Mouse (Mus musculus) neural tube, embryonic 13.5 days (tissue): Measurements from ENCODE around the gene Ccr3. TPM values are rescaled to one million over a fixed set of nuclear protein-coding genes. Genes with fewer than 3 reads are reported as not detected.
"Not testable (repeated sequence)": the region's sequence is repeated elsewhere in the genome, so short reads cannot be mapped to it uniquely, and the experiment has no call there.

ENCODE experiments used
- ATAC-seq: fragments of 200-750 bp; cut with Nextera tagmentation; 2 replicates; pipeline ENCODE4 v1.8.0; 2017; ENCODE audit warnings: low read depth, mild to moderate bottlenecking, moderate TSS enrichment, moderate library complexity
- H3K27ac ChIP-seq: fragments of 300-500 bp; sonication (generic); replicated peaks from 2 replicates; pipeline ENCODE4 v1.5.1; 2015; ENCODE audit warnings: moderate library complexity, mild to moderate bottlenecking, inconsistent platforms
- H3K27me3 ChIP-seq: fragments of 300-500 bp; sonication (generic); 2 replicates; pipeline ENCODE4 v1.6.1; 2015; ENCODE audit warnings: mild to moderate bottlenecking, inconsistent platforms
- H3K36me3 ChIP-seq: fragments of 300-500 bp; sonication (generic); 2 replicates; pipeline ENCODE4 v1.6.1; 2015; ENCODE audit warnings: mild to moderate bottlenecking, inconsistent platforms
- H3K4me1 ChIP-seq: fragments of 300-500 bp; sonication (generic); replicated peaks from 2 replicates; pipeline ENCODE4 v1.6.1; 2015; ENCODE audit warnings: inconsistent platforms
- H3K4me2 ChIP-seq: fragments of 300-500 bp; sonication (generic); 2 replicates; pipeline ENCODE4 v1.6.1; 2015; ENCODE audit warnings: inconsistent platforms, mild to moderate bottlenecking, moderate library complexity
- H3K4me3 ChIP-seq: fragments of 300-500 bp; sonication (generic); 2 replicates; pipeline ENCODE4 v1.5.1; 2015; ENCODE audit warnings: mild to moderate bottlenecking, inconsistent platforms
- H3K9ac ChIP-seq: fragments of 300-500 bp; sonication (generic); 2 replicates; pipeline ENCODE4 v1.6.1; 2015; ENCODE audit warnings: moderate library complexity, mild to moderate bottlenecking, inconsistent platforms
- H3K9me3 ChIP-seq: fragments of 300-500 bp; sonication (generic); 2 replicates; pipeline ENCODE4 v1.6.1; 2016; ENCODE audit warnings: inconsistent platforms
- WGBS: fragments of 180-500 bp; shearing (Covaris S2); methylation state at CpG from one replicate; pipeline ENCODE4 v1.1.7; 2015; 5-methylcytosine and 5-hydroxymethylcytosine counted together
- polyA plus RNA-seq: library from polyadenylated mRNA; unstranded; fragments of >200 nt; fragmentation: Nextera tagmentation; extraction: Ambion mirVana; gene quantifications from 2 replicates; pipeline ENCODE4 v1.2.1, GENCODE M21; 2015

Ccr3 gene
- polyA plus RNA-seq, 1 experiment from 2014 or later = not detected

GRCm38 (mm10) chr9:124059660-124060352, 38.0 kb downstream of the Ccr3 start:
- no peaks in the 10 kb centered on the region for H3K9me3 ChIP-seq
- no peak overlapping the region for H3K9ac ChIP-seq

GRCm38 (mm10) chr9:124061474-124062432, 40.0 kb downstream of the Ccr3 start:
- not testable (repeated sequence) for H3K9me3 ChIP-seq, H3K4me1 ChIP-seq, H3K4me2 ChIP-seq, H3K9ac ChIP-seq, H3K4me3 ChIP-seq, H3K27ac ChIP-seq, ATAC-seq, H3K36me3 ChIP-seq, H3K27me3 ChIP-seq
- WGBS = 54% methylated on average over 3 of the region's 3 CpGs

More at GRCm38 (mm10) chr9:124059660-124060352, 38.0 kb downstream of the Ccr3 start:
- H3K36me3 ChIP-seq = no peaks in the 10 kb centered on the region
- WGBS = 72% methylated on average over 2 of the region's 2 CpGs
- no peak overlapping the region for H3K4me3 ChIP-seq
- H3K4me2 ChIP-seq = no peak overlapping the region
- H3K27ac ChIP-seq = no peak overlapping the region
- no peak for ATAC-seq
- H3K27me3 ChIP-seq = no peaks in the 10 kb centered on the region
- H3K4me1 ChIP-seq = no peaks in the 10 kb centered on the region

- ATAC-seq = no peak
- no peak overlapping the region for H3K4me2 ChIP-seq
- no peak overlapping the region for H3K27ac ChIP-seq
- no peaks in the 10 kb centered on the region for H3K27me3 ChIP-seq
- H3K4me1 ChIP-seq = no peaks in the 10 kb centered on the region
- H3K9ac ChIP-seq = no peak overlapping the region
- no peaks in the 10 kb centered on the region for H3K36me3 ChIP-seq
- H3K9me3 ChIP-seq = no peaks in the 10 kb centered on the region
- no peak overlapping the region for H3K4me3 ChIP-seq
Observed at GRCm38 (mm10) chr9:124066572-124067103, 44.9 kb downstream of the Ccr3 start.

- 66% methylated on average over 2 of the region's 2 CpGs for WGBS
- H3K4me1 ChIP-seq = no peaks in the 10 kb centered on the region
- no peak for ATAC-seq
- no peaks in the 10 kb centered on the region for H3K36me3 ChIP-seq
- no peak overlapping the region for H3K4me2 ChIP-seq
- no peak overlapping the region for H3K27ac ChIP-seq
- no peak overlapping the region for H3K9ac ChIP-seq
- H3K4me3 ChIP-seq = no peak overlapping the region
- no peaks in the 10 kb centered on the region for H3K27me3 ChIP-seq
- H3K9me3 ChIP-seq = no peaks in the 10 kb centered on the region
Observed at GRCm38 (mm10) chr9:124068098-124069058, 46.6 kb downstream of the Ccr3 start.

GRCm38 (mm10) chr9:124071506-124071905, 49.7 kb downstream of the Ccr3 start:
- H3K4me2 ChIP-seq = no peak overlapping the region
- no peak overlapping the region for H3K27ac ChIP-seq
- WGBS = 87% methylated on average over 1 of the region's 1 CpGs
- H3K4me1 ChIP-seq = no peaks in the 10 kb centered on the region
- no peak overlapping the region for H3K4me3 ChIP-seq
- no peak for ATAC-seq
- no peaks in the 10 kb centered on the region for H3K9me3 ChIP-seq
- H3K27me3 ChIP-seq = no peaks in the 10 kb centered on the region
- no peak overlapping the region for H3K9ac ChIP-seq
- no peaks in the 10 kb centered on the region for H3K36me3 ChIP-seq

- no peak overlapping the region for H3K4me2 ChIP-seq
- no peak overlapping the region for H3K27ac ChIP-seq
- 70% methylated on average over 4 of the region's 4 CpGs for WGBS
- no peaks in the 10 kb centered on the region for H3K36me3 ChIP-seq
- H3K9ac ChIP-seq = no peak overlapping the region
- H3K27me3 ChIP-seq = no peaks in the 10 kb centered on the region
- H3K9me3 ChIP-seq = no peaks in the 10 kb centered on the region
- no peaks in the 10 kb centered on the region for H3K4me1 ChIP-seq
- ATAC-seq = no peak
- no peak overlapping the region for H3K4me3 ChIP-seq
Observed at GRCm38 (mm10) chr9:124079803-124080202, 58.0 kb downstream of the Ccr3 start.

GRCm38 (mm10) chr9:124080471-124080870, 58.7 kb downstream of the Ccr3 start:
- not testable (repeated sequence) for H3K9ac ChIP-seq, ATAC-seq, H3K27ac ChIP-seq, H3K36me3 ChIP-seq, H3K4me1 ChIP-seq, H3K9me3 ChIP-seq, H3K27me3 ChIP-seq, H3K4me3 ChIP-seq, H3K4me2 ChIP-seq
- 95% methylated on average over 13 of the region's 13 CpGs for WGBS

Other genes starting within 250 kb of the Ccr3 start
- 0.20 TPM in 1 of 2 replicates, not detected in the other for gene Cxcr6, start 215.5 kb upstream of the Ccr3 start, polyA plus RNA-seq
- gene Fyco1, start 170.1 kb upstream of the Ccr3 start, polyA plus RNA-seq = 9.4 and 9.6 TPM in 2 replicates
- gene Xcr1, start 159.9 kb upstream of the Ccr3 start, polyA plus RNA-seq = 0.04 TPM in 1 of 2 replicates, not detected in the other
- 1.2 and 1.3 TPM in 2 replicates for gene Ccr1, start 53.3 kb upstream of the Ccr3 start, polyA plus RNA-seq
- not detected in 2 replicates for gene Ccr1l1, start 43.6 kb upstream of the Ccr3 start, polyA plus RNA-seq
- gene Ccr2, start 80.0 kb downstream of the Ccr3 start, polyA plus RNA-seq = 0.42 and 0.69 TPM in 2 replicates
- gene Ccr5, start 99.6 kb downstream of the Ccr3 start, polyA plus RNA-seq = 0.93 and 1.5 TPM in 2 replicates